Mouse (Mus musculus) forebrain, embryonic 10.5 days (tissue): ENCODE results near the gene Zer1. TPM values are rescaled to one million over a fixed set of nuclear protein-coding genes. Genes with fewer than 3 reads are reported as not detected.

Experiments
- DNase-seq: peaks from one replicate; pipeline ENCODE4 v3.0.0-alpha.2; 2017; ENCODE audit warnings: low spot score; ENCODE audit errors: extremely low spot score
- H3K27ac ChIP-seq: fragments of 300-500 bp; sonication (generic); 2 replicates; pipeline ENCODE4 v1.5.1; 2016; ENCODE audit warnings: mild to moderate bottlenecking
- H3K27me3 ChIP-seq: fragments of 300-500 bp; sonication (generic); 2 replicates; pipeline ENCODE4 v1.6.1; 2016; ENCODE audit warnings: mild to moderate bottlenecking; ENCODE audit not compliant: poor library complexity, severe bottlenecking
- H3K36me3 ChIP-seq: fragments of 300-500 bp; sonication (generic); replicated peaks from 2 replicates; pipeline ENCODE4 v1.6.1; 2016; ENCODE audit warnings: mild to moderate bottlenecking, moderate library complexity
- H3K4me1 ChIP-seq: fragments of 300-500 bp; sonication (generic); 2 replicates; pipeline ENCODE4 v1.6.1; 2016
- H3K4me3 ChIP-seq: fragments of 300-500 bp; sonication (generic); 2 replicates; pipeline ENCODE4 v1.5.1; 2016; ENCODE audit warnings: mild to moderate bottlenecking, moderate library complexity
- H3K9me3 ChIP-seq: fragments of 300-500 bp; sonication (generic); 2 replicates; pipeline ENCODE4 v1.6.1; 2016; ENCODE audit warnings: mild to moderate bottlenecking, moderate library complexity
- WGBS: fragments of 180-500 bp; shearing (Covaris S2); methylation state at CpG from one replicate; pipeline ENCODE4 v1.1.7; 2016; 5-methylcytosine and 5-hydroxymethylcytosine counted together
- polyA plus RNA-seq: library from polyadenylated mRNA; unstranded; fragments of >200 nt; fragmentation: Nextera tagmentation; extraction: Ambion mirVana; gene quantifications from 2 replicates; pipeline ENCODE4 v1.2.1, GENCODE M21; 2016

The Zer1 gene
- polyA plus RNA-seq, 1 experiment from 2014 or later: 6.3 TPM

GRCm38 (mm10) chr2:30119641-30120051 lies 4.7 kb downstream of the Zer1 start:
- peak overlapping the region; percentile 9; the same call in 1 of the 2 replicates for H3K4me3 ChIP-seq
- peak overlapping the region; percentile 72 for H3K27ac ChIP-seq
- no peaks in the 10 kb centered on the region for H3K27me3 ChIP-seq
- no peak for DNase-seq
- H3K9me3 ChIP-seq: no peaks in the 10 kb centered on the region
- WGBS: 21% methylated on average over 6 of the region's 6 CpGs
- H3K36me3 ChIP-seq: 0 out of 2 replicates have a peak, but pooled peaks cover 3% of the 10 kb centered on the region
- peaks cover 37% of the 10 kb centered on the region for H3K4me1 ChIP-seq

- no peaks in the 10 kb centered on the region for H3K4me1 ChIP-seq
- DNase-seq: no peak
- peaks cover 51% of the 10 kb centered on the region for H3K36me3 ChIP-seq
- H3K27ac ChIP-seq: no peak overlapping the region
- no peaks in the 10 kb centered on the region for H3K27me3 ChIP-seq
- WGBS: 89% methylated on average over 5 of the region's 5 CpGs
- H3K4me3 ChIP-seq: no peak overlapping the region
- no peaks in the 10 kb centered on the region for H3K9me3 ChIP-seq
Observed at GRCm38 (mm10) chr2:30112564-30112963, 11.8 kb downstream of the Zer1 start.

- no peaks in the 10 kb centered on the region for H3K9me3 ChIP-seq
- peaks cover 62% of the 10 kb centered on the region for H3K36me3 ChIP-seq
- no peak for DNase-seq
- H3K27ac ChIP-seq: no peak overlapping the region
- H3K4me1 ChIP-seq: no peaks in the 10 kb centered on the region
- H3K4me3 ChIP-seq: no peak overlapping the region
- 88% methylated on average over 2 of the region's 2 CpGs for WGBS
- H3K27me3 ChIP-seq: no peaks in the 10 kb centered on the region
Observed at GRCm38 (mm10) chr2:30111500-30111899, 12.9 kb downstream of the Zer1 start.

- Histone ChIP-seq H3K27ac (no peak overlapping the region), H3K27me3 (no peaks in the 10 kb centered on the region), H3K9me3 (no peaks in the 10 kb centered on the region), H3K4me1 (no peaks in the 10 kb centered on the region), H3K36me3 (peaks cover 79% of the 10 kb centered on the region), H3K4me3 (no peak overlapping the region)
- no peak for DNase-seq
- 94% methylated on average over 4 of the region's 4 CpGs for WGBS
Observed at GRCm38 (mm10) chr2:30108260-30108659, 16.1 kb downstream of the Zer1 start.

- Histone ChIP-seq H3K4me1 (no peaks in the 10 kb centered on the region), H3K27ac (no peak overlapping the region), H3K9me3 (no peaks in the 10 kb centered on the region), H3K4me3 (no peak overlapping the region), H3K27me3 (no peaks in the 10 kb centered on the region), H3K36me3 (peaks cover 80% of the 10 kb centered on the region)
- WGBS: 95% methylated on average over 5 of the region's 5 CpGs
- DNase-seq: no peak
Observed at GRCm38 (mm10) chr2:30107646-30108045, 16.7 kb downstream of the Zer1 start.

- peak; percentile 54 for DNase-seq
- no peaks in the 10 kb centered on the region for H3K27me3 ChIP-seq
- no peaks in the 10 kb centered on the region for H3K4me1 ChIP-seq
- no peak overlapping the region for H3K4me3 ChIP-seq
- H3K27ac ChIP-seq: no peak overlapping the region
- peaks cover 81% of the 10 kb centered on the region for H3K36me3 ChIP-seq
- H3K9me3 ChIP-seq: no peaks in the 10 kb centered on the region
Observed at GRCm38 (mm10) chr2:30106364-30106763, 18.0 kb downstream of the Zer1 start.

GRCm38 (mm10) chr2:30100214-30100613 lies 24.2 kb downstream of the Zer1 start:
- no peaks in the 10 kb centered on the region for H3K9me3 ChIP-seq
- no peaks in the 10 kb centered on the region for H3K27me3 ChIP-seq
- WGBS: 79% methylated on average over 4 of the region's 4 CpGs
- H3K27ac ChIP-seq: no peak overlapping the region
- H3K4me3 ChIP-seq: no peak overlapping the region
- no peak for DNase-seq
- H3K4me1 ChIP-seq: peaks cover 3% of the 10 kb centered on the region
- H3K36me3 ChIP-seq: peaks cover 53% of the 10 kb centered on the region

GRCm38 (mm10) chr2:30095882-30096527 lies 28.4 kb downstream of the Zer1 start:
- H3K4me1 ChIP-seq: peaks cover 36% of the 10 kb centered on the region
- peaks cover 28% of the 10 kb centered on the region for H3K36me3 ChIP-seq
- peak; percentile 60 for DNase-seq
- H3K27ac ChIP-seq: no peak overlapping the region
- H3K27me3 ChIP-seq: no peaks in the 10 kb centered on the region
- H3K9me3 ChIP-seq: no peaks in the 10 kb centered on the region
- 79% methylated on average over 2 of the region's 2 CpGs for WGBS
- no peak overlapping the region for H3K4me3 ChIP-seq

- H3K4me1 ChIP-seq: peaks cover 36% of the 10 kb centered on the region
- H3K36me3 ChIP-seq: peaks cover 32% of the 10 kb centered on the region
- no peaks in the 10 kb centered on the region for H3K9me3 ChIP-seq
- H3K4me3 ChIP-seq: peak overlapping the region; percentile 72
- WGBS: 4% methylated on average over 13 of the region's 13 CpGs
- peak overlapping the region; percentile 88 for H3K27ac ChIP-seq
- no peaks in the 10 kb centered on the region for H3K27me3 ChIP-seq
- DNase-seq: no peak
Observed at GRCm38 (mm10) chr2:30094208-30094588, 30.2 kb downstream of the Zer1 start.

GRCm38 (mm10) chr2:30093471-30094207 lies 30.7 kb downstream of the Zer1 start, which contains the start of gene Zdhhc12:
Zdhhc12 (minus strand) TSS chr2:30093648.
- H3K9me3 ChIP-seq: no peaks in the 10 kb centered on the region
- peaks cover 33% of the 10 kb centered on the region for H3K36me3 ChIP-seq
- no peaks in the 10 kb centered on the region for H3K27me3 ChIP-seq
- peak; percentile 95 for DNase-seq
- peaks cover 36% of the 10 kb centered on the region for H3K4me1 ChIP-seq
- H3K27ac ChIP-seq: peak within 1 kb of the TSS; percentile 88
- H3K4me3 ChIP-seq: peak within 1 kb of the TSS; percentile 72
- WGBS: under 1% methylated on average over 49 of the region's 51 CpGs

- Histone ChIP-seq H3K27me3 (no peaks in the 10 kb centered on the region), H3K4me3 (peak overlapping the region; percentile 72), H3K4me1 (peaks cover 36% of the 10 kb centered on the region), H3K9me3 (no peaks in the 10 kb centered on the region), H3K27ac (peak overlapping the region; percentile 88), H3K36me3 (peaks cover 35% of the 10 kb centered on the region)
- 47% methylated on average over 6 of the region's 6 CpGs for WGBS
- no peak for DNase-seq
Observed at GRCm38 (mm10) chr2:30092280-30092918, 32.0 kb downstream of the Zer1 start.

- H3K4me1 ChIP-seq: peaks cover 36% of the 10 kb centered on the region
- WGBS: 94% methylated on average over 12 of the region's 12 CpGs
- no peaks in the 10 kb centered on the region for H3K27me3 ChIP-seq
- H3K27ac ChIP-seq: no peak overlapping the region
- H3K36me3 ChIP-seq: peaks cover 43% of the 10 kb centered on the region
- H3K9me3 ChIP-seq: no peaks in the 10 kb centered on the region
- peak overlapping the region; percentile 72; the same call in 1 of the 2 replicates for H3K4me3 ChIP-seq
- DNase-seq: no peak
Observed at GRCm38 (mm10) chr2:30091521-30091920, 32.9 kb downstream of the Zer1 start.

GRCm38 (mm10) chr2:30087310-30087709 lies 37.1 kb downstream of the Zer1 start:
- H3K9me3 ChIP-seq: no peaks in the 10 kb centered on the region
- H3K4me1 ChIP-seq: peaks cover 17% of the 10 kb centered on the region
- DNase-seq: no peak
- H3K27ac ChIP-seq: no peak overlapping the region
- H3K4me3 ChIP-seq: no peak overlapping the region
- no peaks in the 10 kb centered on the region for H3K27me3 ChIP-seq
- peaks cover 46% of the 10 kb centered on the region for H3K36me3 ChIP-seq
- 89% methylated on average over 4 of the region's 4 CpGs for WGBS
